Mouse (Mus musculus) neural tube, postnatal 0 days (tissue): Measurements from ENCODE around the gene 4930432M17Rik. TPM values are rescaled to one million over a fixed set of nuclear protein-coding genes. Genes with fewer than 3 reads are reported as not detected.

ENCODE experiments used
- polyA plus RNA-seq: library from polyadenylated mRNA; unstranded; fragments of >200 nt; fragmentation: Nextera tagmentation; extraction: Ambion mirVana; gene quantifications from 2 replicates; pipeline ENCODE4 v1.2.1, GENCODE M21; 2015

4930432M17Rik gene
- not detected in 2 replicates for polyA plus RNA-seq

GRCm38 (mm10) chr3:121670462-121670861, at the start of gene 4930432M17Rik:
Gene 4930432M17Rik, plus strand, starts transcription at chr3:121670762.

GRCm38 (mm10) chr3:121722971-121723844, 52.6 kb downstream of the 4930432M17Rik start, which contains the start of gene F3:
Gene F3, plus strand, starts transcription at chr3:121723537.

Other genes starting within 250 kb of the 4930432M17Rik start
- 282 and 291 TPM in 2 replicates for gene Cnn3, start 244.3 kb upstream of the 4930432M17Rik start, polyA plus RNA-seq
- gene Slc44a3, start 138.4 kb upstream of the 4930432M17Rik start, polyA plus RNA-seq, result 0.49 and 1.4 TPM in 2 replicates
- 12.4 and 14.6 TPM in 2 replicates for gene F3, start 52.8 kb downstream of the 4930432M17Rik start, polyA plus RNA-seq
- 76.0 and 76.5 TPM in 2 replicates for gene Abcd3, start 144.5 kb downstream of the 4930432M17Rik start, polyA plus RNA-seq